Mouse (Mus musculus) erythroid progenitor cell, adult 5-6 weeks (primary cell): ENCODE data around the gene Pgam2. TPM values are rescaled to one million over a fixed set of nuclear protein-coding genes. Genes with fewer than 3 reads are reported as not detected.
"Not testable (repeated sequence)": the region's sequence is repeated elsewhere in the genome, so short reads cannot be mapped to it uniquely, and the experiment has no call there.

ENCODE experiments used
- ATAC-seq: replicated peaks from 2 replicates; pipeline ENCODE4 v1.8.0; 2016; ENCODE audit warnings: moderate number of reproducible peaks, mild to moderate bottlenecking, moderate TSS enrichment, inconsistent platforms; ENCODE audit not compliant: poor library complexity, low FRiP score, severe bottlenecking
- total RNA-seq, 2 experiments: library from RNA; stranded (forward) in 1 of 2; stranded (reverse) in 1 of 2; fragments of 150-400 nt in 1 of 2; fragments of 186-747, 209-891 nt in 1 of 2; gene quantifications; 2 replicates each; pipeline versions ENCODE4 v1.2.3 to v1.2.4; 2015 to 2017; ENCODE audit warnings: low replicate concordance in 2 of 2

Gene Pgam2
- total RNA-seq, 2 experiments from 2014 or later, result not detected

DNA sequence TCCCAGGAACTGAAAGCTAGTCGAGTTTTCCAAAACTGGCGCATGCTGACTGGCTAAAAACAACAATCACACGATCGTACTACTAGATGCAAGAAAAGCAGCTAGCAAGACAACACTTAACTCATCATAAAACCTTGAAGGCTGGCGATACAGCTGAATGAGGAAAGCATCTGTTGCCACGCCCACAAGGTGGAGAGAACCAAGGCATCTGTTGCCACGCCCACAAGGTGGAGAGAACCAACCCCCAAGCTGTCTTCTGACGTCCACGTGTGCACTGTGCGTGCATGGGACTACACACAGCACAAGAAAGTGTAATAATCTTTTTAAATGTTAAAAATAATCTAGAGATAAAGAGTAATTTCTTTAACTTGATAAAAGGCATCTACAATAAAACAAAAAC is 9.8 kb upstream of the Pgam2 start:
- ATAC-seq, result no peak

DNA sequence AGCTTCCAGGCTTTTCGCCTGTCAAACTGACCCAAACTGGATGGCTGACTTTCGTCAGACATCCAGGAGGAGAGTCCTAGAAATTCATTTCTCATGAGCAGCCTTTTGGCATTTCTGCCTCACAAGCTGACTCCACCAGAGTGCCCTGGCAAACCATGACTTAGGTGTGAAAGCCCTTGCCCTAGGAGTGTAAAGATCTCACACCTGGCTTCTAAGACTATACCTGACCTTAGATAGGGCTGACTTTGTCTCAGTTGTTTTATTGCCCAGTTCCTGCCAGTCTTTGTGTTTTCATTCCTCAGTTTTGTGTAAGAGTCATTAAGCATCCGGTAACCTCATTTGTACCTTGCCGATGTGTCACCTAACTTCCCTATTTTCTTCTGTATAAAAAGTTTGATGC is 6.0 kb upstream of the Pgam2 start:
- ATAC-seq, result not testable (repeated sequence)

DNA sequence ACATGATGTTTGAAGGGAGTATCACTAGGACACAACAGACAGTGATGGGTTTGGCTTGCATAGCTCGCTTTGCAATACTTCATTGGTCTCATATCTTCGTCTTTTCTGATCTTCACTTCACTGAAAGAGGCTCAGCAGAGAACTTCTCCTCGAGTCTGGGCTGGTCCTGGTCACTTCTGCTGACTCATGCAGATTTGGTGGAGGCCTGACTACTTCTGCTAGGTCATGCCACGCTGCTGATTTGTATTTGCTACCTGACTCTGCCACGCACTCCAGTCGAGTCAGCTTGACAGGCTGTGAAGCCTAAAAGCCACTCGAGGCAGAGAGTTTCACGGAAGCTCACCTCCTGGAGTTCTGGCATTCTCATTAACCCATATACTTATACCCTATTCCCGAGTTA is 4.4 kb upstream of the Pgam2 start:
- ATAC-seq, result no peak

DNA sequence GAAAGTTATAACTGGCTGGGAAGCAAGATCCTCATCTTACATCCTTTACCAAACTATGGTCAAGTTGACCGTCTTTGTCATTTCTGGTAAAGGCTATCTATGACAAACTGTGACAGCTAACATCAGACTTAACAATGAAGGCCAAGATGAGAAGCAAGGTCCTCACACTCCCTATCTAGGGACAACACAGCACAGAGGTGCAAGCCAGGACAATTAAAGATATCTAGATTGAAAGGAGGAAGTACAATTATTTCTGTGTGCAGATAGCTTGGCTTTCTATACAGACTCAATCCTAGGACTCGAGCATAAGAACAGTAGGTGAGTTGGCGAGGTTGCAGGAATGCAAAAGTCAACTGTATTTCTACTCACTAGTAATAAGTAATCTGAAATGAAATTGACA is 2.2 kb upstream of the Pgam2 start:
- ATAC-seq, result no peak

DNA sequence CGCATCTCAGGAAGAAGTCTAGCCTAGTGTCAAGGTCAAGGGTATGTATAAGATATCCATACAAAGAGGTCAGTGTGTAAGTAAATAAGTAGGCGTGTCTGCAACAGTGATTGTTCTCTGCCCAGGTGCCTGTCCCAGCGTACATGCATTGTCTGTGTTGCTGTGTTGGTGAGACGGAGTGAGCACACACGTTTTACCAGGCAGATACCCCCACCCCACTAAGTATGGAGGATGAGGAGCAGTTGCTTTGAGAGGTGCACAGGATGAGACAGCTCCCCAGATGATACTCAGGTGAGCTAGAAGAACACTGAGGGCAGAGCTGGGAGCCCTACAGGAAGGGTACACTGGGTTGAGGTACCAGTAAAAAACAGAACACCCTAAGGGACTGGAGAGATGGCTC is 641 bp upstream of the Pgam2 start:
- ATAC-seq, result no peak

DNA sequence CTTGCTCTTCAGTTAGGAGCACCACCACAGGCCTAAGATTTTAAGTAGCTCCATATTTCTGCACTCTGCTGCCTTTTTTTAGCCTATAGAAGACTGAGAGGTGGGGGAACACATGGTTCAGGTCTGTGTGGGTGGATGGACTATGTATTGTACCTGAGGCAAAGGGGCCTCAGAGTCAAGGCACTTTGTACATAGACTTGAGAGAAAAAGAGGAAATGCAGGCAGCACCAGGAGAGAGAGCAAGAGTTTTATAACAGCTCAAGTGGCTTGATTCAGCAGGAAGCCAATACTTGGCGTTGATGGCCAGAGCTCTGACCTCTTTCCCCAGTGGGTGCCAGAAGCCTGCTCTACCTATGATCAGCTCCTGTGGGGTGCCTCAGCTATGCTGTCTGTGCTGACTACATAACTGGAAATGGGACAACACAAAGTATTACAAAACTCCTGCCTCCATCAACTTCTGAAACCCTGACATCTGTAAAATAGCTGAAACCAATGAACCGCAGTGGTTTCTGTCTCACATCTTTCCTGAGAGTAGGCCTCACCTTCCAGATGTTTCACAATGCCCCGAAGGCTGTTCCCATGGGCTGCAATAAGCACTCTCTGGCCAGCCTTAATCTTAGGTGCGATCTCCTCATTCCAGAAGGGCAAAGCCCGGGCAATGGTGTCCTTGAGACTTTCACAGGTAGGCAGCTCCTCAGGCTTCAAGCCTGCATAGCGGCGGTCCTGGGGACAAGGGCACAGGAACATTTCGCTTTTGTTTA is 896 bp downstream of the Pgam2 start:
- ATAC-seq, result no peak

DNA sequence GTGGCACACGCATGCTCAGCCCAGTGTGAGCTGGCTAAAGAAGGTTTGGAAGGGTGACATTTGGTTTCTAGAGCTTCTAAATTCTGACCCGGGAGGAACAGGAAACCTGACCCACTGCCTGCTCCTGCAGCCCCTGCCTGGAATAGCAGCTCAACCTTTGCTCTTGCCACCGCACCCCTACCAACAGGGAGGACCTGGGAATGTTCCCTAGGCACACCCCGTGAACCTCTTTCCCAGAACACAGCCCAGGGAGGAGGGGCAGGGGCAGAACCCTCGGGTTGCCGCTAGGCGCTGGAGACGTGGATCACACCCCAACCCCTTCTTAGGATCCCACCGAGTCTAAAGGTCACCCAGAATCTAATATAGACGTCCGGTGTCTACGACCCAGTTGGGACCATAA is 1.5 kb downstream of the Pgam2 start:
- ATAC-seq, result no peak

DNA sequence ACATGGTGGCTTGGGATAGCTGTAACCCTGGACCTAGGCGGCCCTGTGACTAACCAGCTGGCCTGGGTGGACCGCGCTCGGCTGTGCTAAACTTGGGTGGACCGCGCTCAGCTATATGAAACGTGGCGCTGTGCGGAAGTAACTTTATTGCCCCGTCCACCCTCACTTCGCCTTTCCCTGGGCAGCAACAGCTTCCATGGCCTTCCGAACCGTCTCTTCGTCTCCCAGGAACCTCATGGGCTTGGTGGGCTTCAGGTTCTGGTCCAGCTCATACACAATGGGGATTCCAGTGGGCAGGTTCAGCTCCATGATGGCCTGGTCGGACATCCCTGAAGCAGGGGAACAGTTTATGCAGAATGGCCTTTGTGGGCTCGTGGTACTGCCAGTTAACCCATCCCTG is 2.0 kb downstream of the Pgam2 start:
- ATAC-seq, result no peak

DNA sequence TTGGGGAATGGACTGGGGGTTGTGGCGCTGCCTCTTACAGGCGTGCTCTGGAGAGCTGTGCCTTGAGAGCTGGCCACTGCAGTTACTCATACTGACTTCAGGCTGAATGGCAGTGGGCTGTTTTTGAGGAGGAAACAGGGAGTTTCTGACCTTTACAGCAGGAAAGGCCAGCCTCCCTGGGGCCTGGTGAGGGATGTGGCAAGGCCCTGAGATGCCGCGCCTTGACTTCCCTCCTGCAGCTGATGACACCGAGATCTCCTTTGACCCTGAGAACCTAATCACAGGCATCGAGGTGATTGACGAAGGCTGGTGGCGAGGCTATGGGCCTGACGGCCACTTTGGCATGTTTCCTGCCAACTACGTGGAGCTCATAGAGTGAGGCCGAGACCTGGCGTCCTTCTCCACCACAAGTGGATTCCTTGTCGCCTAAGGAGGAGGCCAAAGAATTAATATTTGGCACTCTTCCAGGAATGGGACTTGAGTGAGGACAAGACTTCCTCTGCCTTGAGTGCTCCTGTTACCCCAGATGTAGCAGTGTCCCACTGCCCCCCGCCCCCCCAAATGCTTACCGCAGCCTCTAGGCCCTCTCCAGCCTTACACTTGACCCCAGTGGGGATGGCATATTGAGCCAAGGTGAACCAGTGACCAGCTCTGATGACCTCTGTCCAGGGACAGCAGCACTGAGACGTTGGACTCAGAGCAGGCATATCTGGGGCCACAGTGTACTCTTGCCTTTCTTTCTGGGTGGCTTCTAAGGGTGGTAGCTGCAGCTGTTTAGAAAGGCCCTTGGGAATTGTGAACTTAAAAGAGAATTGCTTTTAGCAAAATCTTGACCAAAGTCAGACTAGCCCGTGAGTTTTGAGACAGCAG is 3.7 kb downstream of the Pgam2 start:
- ATAC-seq, result no peak

DNA sequence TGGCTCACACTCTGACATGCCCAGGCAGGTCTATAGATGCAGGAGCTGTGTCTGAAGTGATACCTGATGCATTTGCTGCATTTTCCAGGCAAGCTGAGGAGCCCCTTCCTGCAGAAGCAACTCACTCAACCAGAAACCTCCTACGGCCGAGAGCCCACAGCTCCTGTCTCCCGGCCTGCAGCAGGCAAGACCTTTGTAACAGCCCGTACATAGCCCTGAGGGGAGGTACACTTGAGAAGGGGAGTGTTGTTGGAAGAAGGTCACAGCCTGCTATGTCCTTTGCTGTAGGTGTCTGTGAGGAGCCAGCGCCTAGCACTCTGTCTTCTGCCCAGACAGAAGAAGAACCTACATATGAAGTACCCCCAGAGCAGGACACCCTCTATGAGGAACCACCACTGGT is 5.6 kb downstream of the Pgam2 start:
- ATAC-seq, result no peak

DNA sequence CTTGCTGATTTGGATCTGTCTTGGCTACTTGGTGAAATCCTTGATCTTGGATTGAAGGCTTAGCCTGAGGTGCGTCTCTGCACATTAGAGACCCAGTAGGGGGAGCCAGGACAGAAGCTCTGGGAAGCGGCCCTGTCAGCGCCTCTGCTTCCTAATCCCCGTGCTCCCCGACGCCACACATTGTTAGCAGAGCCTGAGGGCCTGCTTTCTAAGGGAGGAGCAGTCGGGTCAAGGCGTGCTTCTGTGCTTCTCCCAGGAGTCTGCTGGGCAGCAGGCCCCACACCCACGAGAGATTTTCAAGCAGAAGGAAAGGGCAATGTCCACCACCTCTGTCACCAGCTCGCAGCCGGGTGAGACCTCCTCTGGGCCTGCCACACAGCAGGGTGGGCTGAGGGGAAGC is 6.2 kb downstream of the Pgam2 start:
- ATAC-seq, result no peak

DNA sequence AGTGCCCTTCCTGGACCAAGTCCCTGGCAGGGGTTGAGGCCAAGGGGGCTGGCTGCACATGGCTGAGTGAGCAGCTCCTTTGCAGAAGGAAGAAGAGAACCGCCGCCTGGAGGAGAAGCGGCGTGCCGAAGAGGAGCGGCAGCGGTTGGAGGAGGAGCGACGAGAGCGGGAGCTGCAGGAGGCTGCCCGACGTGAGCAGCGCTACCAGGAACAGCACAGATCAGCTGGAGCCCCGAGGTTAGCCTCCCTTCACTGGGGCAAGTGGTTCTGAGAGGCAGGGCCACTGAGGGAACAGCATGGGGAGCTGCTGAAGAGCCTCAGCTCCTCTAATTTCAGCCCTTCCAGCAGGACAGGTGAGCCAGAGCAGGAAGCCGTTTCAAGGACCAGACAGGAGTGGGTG is 6.6 kb downstream of the Pgam2 start:
- ATAC-seq, result no peak

DNA sequence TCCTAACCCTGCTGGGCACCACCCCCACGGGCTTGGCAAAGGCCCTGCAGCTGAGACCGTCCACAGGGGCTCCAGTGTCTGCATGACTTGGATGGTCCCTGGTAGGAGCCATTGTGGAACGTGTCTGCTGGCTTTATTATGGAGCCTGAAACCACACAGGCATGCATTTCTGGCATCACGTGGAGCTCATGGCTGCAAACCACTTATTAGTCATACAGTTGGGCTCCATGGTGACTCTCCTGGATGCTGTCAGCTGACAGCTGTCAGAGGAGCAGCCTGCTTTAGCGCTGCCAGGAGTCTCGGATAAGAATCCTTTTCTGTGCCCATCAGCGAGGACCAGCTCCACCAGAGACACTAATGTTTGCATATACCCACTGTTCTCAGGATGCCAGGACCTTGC is 7.8 kb downstream of the Pgam2 start:
- ATAC-seq, result no peak

DNA sequence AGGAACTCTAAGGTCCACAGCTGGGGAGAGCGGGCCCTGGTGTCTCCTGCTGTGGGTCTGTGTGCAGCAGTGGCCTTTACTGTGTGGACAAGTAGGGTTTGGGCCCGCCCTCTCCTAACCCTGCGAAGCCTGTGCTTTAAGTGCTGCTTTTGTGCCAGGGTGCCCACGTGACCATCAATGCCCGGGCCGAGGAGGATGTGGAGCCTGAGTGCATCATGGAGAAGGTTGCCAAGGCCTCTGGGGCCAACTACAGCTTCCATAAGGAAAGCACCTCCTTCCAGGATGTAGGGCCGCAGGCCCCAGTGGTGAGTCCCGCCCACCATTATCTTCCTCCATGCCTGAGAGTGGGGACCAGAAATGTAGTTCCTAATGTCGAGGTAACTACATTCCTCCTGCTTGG is 8.2 kb downstream of the Pgam2 start:
- ATAC-seq, result no peak

DNA sequence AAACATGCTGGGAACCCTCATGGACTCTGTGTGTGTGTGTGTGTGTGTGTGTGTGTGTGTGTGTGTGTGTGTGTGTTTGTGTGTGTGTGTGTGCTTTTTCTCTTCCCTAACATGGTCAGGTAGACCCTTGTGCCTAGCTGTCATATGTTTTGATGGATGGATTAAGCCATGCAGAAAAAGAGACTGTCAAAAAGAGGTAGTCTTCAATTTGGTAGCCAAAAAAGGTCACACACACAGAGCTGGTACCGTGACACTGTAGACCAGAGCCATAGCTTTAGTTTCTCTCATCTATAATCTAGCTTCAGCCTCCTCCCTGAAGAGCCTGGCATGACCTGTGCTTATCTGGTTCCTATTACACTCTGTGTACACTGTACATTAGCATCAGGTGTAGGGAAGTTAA is 13.1 kb downstream of the Pgam2 start:
- no peak for ATAC-seq

DNA sequence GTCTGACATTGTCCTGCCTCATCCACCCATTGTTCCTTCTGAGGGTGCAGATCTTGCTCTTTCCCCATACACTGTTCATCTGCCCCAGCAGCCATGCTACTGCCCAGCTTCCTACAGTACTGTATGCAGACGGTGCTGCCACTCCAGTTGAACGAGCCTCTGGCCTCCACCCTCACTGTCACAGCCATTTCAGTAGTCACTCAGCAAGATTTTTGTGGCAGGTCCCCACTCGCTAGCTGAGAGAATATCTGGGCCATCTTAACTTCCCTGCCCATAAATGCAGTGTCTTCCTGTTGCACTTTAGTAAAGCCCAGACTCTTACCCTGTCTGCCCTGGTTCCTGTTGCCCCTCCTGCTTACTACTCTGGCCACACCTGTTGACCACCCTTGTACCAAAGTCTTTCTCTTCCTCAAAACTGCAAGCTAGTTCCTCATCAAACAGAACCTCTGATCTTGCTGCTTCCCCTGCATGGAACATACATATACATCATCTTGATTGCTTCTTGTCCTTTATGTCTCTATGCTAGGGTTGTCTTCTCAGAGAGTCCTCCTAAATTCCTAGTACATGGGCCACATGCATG is 13.7 kb downstream of the Pgam2 start:
- ATAC-seq, result no peak

DNA sequence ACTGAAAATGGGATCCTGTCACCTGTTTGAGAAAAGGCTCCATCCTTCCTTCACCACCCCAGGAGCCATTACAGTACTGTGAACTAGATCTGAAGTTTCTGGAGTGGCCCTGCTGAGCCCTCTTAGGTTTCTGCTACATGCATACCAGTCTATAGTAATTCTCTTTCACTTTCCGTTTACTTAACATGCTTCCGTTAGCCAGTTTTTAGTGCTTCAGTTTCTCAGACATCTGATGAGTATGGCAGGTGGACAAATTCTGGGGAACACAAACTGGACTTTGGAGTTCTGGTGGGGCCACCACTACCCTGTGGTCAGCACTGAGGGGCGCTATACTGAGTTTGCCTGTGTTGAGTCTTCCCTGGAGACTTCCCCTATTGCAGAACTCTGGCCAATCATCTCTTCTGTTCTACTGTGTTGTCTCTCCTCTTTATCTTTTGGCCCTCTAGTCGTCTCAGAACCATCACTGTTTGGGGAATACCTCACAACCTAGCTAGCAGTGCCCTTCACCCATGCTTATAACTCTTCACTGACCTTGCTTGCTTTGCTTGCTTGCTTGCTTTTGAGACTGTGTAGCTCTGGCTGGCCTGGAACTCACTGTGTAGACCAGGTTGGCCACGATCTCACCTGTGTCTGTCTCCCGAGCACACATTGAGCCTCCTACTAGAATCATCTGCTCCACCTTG is 14.3 kb downstream of the Pgam2 start:
- peak; percentile 21 for ATAC-seq

DNA sequence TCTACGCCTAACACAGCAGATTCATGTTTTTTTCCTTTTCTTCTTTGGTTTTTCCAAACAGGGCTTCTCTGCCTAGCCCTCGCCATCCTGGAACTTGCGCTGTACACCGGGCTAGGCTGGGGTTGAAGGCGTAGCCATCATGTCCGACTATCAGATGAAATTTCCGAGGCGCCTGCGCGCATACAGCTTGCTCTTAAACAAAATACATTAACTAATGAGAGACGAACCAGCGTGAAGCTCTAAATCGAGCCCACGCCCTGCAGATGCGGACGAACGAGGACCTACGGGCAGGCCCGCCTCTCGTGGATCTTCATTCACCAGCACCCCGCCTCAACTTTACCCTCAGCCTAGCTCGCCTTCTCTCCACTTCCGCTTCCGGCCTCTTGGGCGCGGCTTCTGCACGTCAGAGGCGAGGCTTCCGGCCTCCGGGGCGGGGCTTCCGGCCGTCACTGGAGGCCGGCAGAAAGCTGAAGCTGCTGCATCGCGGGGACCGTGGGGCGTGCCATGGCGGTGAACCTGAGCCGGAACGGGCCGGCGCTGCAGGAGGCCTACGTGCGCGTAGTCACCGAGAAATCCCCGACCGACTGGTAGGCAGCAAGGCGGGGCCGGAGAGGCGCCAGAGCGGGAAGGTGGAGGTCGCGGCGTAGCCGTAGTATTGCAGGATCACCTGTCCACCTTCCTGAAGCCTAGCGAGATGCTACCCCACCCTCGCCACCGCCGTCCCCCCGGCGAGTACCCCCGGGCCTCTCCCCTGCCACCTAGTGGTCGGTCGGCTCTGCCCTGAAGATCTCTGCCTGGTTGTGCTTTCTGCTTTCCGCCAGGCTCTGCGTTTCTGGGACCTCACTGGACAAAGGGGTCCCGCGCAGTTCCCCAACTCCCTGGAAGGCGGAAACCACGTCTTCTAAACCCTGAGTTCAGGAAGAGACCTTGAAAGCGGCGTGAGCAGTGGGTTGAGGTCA is 15.2 kb downstream of the Pgam2 start, which contains the start of gene Dbnl:
TSS of gene Dbnl (plus strand) at position 433 of the 959 bp plus-strand sequence.
- peak; percentile 91 for ATAC-seq

DNA sequence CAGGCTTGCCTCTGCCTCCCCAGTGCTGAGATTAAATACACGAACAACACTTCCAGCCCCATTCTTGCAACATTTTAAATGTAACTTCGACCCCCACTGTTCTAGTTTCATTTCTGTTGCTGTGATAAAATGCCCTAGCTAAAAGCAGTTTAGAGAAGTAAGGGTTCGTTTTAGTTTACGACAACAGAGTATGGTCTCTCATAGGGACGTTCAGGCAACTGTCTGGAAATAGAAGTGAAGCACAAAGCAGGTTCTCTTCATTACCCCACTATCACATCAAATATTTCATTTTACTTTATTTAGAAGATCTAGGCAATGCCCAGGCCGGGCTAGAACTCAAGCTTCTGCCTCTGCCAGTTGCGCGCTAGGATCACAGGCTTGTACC is 15.9 kb downstream of the Pgam2 start:
- no peak for ATAC-seq
